Mouse (Mus musculus): ENCODE results near the gene Guk1.

- no peak for TF ChIP-seq POLR2A (IDR thresholded peaks at IDR 0.05; ENCODE audit: low read depth, low read length)
- TF ChIP-seq CTCF (IDR thresholded peaks at IDR 0.05; ENCODE audit: extremely low read depth, insufficient read depth, insufficient read length, insufficient replicate concordance): no peak
These were observed 26.3 kb downstream of the Guk1 start for GRCm38 (mm10) chr11:59165616-59166241.
